In the genomic region with DNA sequence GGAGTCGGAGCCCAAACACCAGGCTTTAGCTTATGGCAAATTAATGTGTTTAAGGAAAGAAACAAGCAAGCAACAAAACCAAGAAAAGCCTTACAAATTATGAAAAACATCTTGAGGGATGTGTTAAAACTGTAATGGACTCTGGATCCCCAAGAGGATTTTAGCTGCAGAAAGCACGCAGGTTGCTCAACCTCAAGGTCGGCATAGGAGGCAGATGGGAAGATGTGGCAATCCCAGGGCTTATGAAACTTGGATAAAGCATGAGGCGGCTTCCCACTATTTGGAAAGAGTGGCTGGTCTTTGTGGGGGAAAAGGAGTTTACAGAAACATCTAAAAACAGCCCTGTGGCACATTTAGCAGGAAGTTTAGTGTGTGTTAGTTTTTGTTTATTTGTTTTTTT, we compare ENCODE assay signal across 19 mouse cellular contexts.
DNase-seq lines count a peak whose midpoint lies in the region; ATAC-seq lines count a peak whose summit lies in the region.
"Had no signal": no experiment of that assay in that cellular context is flagged by ENCODE, and none has a peak within 500 bp of the region (broad histone marks: within the 10 kb centered on the region; RNA-seq: fewer than 3 reads in every experiment).

No protein-coding gene starts in this region.

- H3K27me3 ChIP-seq in neural tube, embryonic 13.5 days: no peaks in the 10 kb centered on the region
- H3K27me3 ChIP-seq: embryonic facial prominence, embryonic 13.5 days; forebrain, embryonic 12.5 days; heart, embryonic 13.5 days; midbrain, embryonic 15.5 days; stomach, embryonic 15.5 days had no signal

- DNase-seq in adrenal gland, adult 2 months: peak; percentile 68
- DNase-seq in adrenal gland, postnatal 4 days (ENCODE audit: low spot score in 2 of 2): no peak
- DNase-seq in neural tube, embryonic 10.5 days (ENCODE audit: extremely low spot score, low spot score): no peak
- peak; percentile 58 for DNase-seq in gonadal fat pad, adult 2 months (ENCODE audit: low read depth)
- DNase-seq in lung, postnatal 14 days: peak; percentile 16
- DNase-seq in right cerebral cortex, postnatal 25 days: no peak
- no peak for DNase-seq in frontal cortex, postnatal 36 days (ENCODE audit: low spot score in 2 of 2)
- DNase-seq: cerebellum, adult 2 months; heart, postnatal 4 days had no signal

- H3K4me1 ChIP-seq in neural tube, embryonic 13.5 days (replicated peaks): peaks cover 22% of the 10 kb centered on the region
- H3K4me1 ChIP-seq: embryonic facial prominence, embryonic 13.5 days; forebrain, embryonic 12.5 days; heart, embryonic 13.5 days; midbrain, embryonic 15.5 days; stomach, embryonic 15.5 days had no signal

- ATAC-seq in neural tube, embryonic 13.5 days (ENCODE audit: low read depth): no peak
- ATAC-seq: activated CD4-positive, CD25-positive, alpha-beta regulatory T cell, adult 4 months; midbrain, embryonic 15.5 days had no signal

- no peak overlapping the region for H3K4me2 ChIP-seq in neural tube, embryonic 13.5 days
- H3K4me2 ChIP-seq: embryonic facial prominence, embryonic 13.5 days; forebrain, embryonic 12.5 days; heart, embryonic 13.5 days; kidney, embryonic 15.5 days; midbrain, embryonic 15.5 days; stomach, embryonic 15.5 days had no signal

- no peak overlapping the region for H3K9ac ChIP-seq in neural tube, embryonic 13.5 days
- H3K9ac ChIP-seq: embryonic facial prominence, embryonic 13.5 days; forebrain, embryonic 12.5 days; heart, embryonic 13.5 days; kidney, embryonic 15.5 days; liver, embryonic 14.5 days; midbrain, embryonic 15.5 days; stomach, embryonic 15.5 days had no signal

- H3K36me3 ChIP-seq in neural tube, embryonic 13.5 days: no peaks in the 10 kb centered on the region
- H3K36me3 ChIP-seq: embryonic facial prominence, embryonic 13.5 days; forebrain, embryonic 12.5 days; heart, embryonic 13.5 days; kidney, embryonic 15.5 days; midbrain, embryonic 15.5 days; stomach, embryonic 15.5 days had no signal

- H3K9me3 ChIP-seq in neural tube, embryonic 13.5 days: no peaks in the 10 kb centered on the region
- H3K9me3 ChIP-seq: embryonic facial prominence, embryonic 13.5 days; forebrain, embryonic 12.5 days; heart, embryonic 13.5 days; kidney, embryonic 15.5 days; midbrain, embryonic 15.5 days; stomach, embryonic 15.5 days had no signal

- WGBS in neural tube, embryonic 13.5 days: 64% methylated on average over 4 of the region's 4 CpGs

- H3K27ac ChIP-seq in neural tube, embryonic 13.5 days (replicated peaks): peak overlapping the region; percentile 23; the same call in 1 of the 2 replicates
- H3K27ac ChIP-seq: embryonic facial prominence, embryonic 13.5 days; forebrain, embryonic 12.5 days; heart, embryonic 13.5 days; kidney, embryonic 15.5 days; layer of hippocampus, adult 2 months; liver, embryonic 14.5 days; midbrain, embryonic 15.5 days; stomach, embryonic 15.5 days had no signal

- H3K4me3 ChIP-seq in neural tube, embryonic 13.5 days: no peak overlapping the region
- H3K4me3 ChIP-seq: embryonic facial prominence, embryonic 13.5 days; forebrain, embryonic 12.5 days; heart, embryonic 13.5 days; kidney, embryonic 15.5 days; layer of hippocampus, adult 2 months; midbrain, embryonic 15.5 days; stomach, embryonic 15.5 days had no signal

Comparison
In these comparisons a context has a peak if more than half of its experiments do, and no peak if none do; other contexts are left out.
1. DNase-seq: peak in adrenal gland, adult 2 months (single experiment), gonadal fat pad, adult 2 months (single experiment) and lung, postnatal 14 days (single experiment); none in adrenal gland, postnatal 4 days (0 of 2), neural tube, embryonic 10.5 days (single experiment), right cerebral cortex, postnatal 25 days (single experiment) and frontal cortex, postnatal 36 days (0 of 2).